Mouse (Mus musculus): Measurements from ENCODE around the gene Ripply2. TPM values are rescaled to one million over a fixed set of nuclear protein-coding genes. Genes with fewer than 3 reads are reported as not detected.

The Ripply2 gene
- polyA plus RNA-seq, 1 experiment = 3.1 TPM

DNA sequence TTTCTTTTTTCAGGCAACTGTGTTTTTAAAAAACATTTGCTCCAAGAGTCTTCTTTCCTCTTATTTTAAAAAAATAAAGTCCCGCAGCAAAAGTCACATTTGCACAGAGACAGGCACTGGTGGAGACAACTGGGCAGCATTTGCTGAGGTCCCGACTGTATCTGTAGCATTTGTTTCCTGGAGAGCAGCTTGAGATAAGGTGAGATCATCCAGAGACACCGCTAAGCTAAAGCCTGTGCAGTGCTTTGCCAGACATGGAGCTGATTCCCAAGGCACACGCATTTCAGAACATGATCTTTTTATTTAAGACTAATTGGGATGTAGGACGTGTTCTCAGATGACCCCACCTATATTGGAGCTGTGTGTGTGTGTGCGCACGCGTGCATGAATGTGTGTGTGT lies 23.6 kb upstream of the Ripply2 start:
- TF ChIP-seq CTCF (IDR thresholded peaks at IDR 0.05; ENCODE audit: borderline replicate concordance, extremely low read depth, insufficient read depth, insufficient read length) = no peak
- TF ChIP-seq POLR2A (IDR thresholded peaks at IDR 0.05; ENCODE audit: borderline replicate concordance, extremely low read depth, insufficient read depth, insufficient read length, poor library complexity, severe bottlenecking) = no peak
- DNase-seq (ENCODE audit: low read depth) = no peak

DNA sequence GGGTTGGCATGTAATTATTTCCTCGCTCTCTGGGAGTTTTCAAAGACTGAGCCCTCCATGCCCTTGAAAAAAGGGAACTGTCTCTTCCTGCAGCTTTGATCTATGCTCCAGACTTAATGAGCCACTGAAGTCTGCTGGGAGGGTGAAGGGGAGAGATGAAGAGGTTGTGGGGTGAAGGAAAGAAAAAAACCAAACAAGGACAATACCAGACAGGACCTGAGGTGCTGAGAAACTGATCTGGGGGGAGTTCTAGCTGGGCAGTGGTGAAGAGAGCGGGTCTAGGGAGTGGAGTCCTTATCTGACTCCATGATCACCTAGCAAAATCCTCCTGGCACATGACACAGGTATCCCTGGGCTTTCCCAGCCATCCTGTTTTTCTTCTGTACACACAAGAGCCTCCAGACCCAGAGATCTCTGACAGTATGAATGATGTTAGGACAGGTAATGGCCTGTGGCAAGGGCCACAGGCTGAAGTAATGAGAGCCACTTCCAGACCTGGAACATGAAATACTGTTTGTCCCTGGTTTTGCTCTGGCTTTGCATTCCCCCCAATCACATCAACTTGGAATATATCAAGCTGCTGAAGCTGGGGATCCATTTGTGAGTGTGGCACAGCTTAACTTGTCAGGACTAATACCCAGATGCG lies 18.2 kb upstream of the Ripply2 start:
- no peak for DNase-seq (ENCODE audit: low read depth)

DNA sequence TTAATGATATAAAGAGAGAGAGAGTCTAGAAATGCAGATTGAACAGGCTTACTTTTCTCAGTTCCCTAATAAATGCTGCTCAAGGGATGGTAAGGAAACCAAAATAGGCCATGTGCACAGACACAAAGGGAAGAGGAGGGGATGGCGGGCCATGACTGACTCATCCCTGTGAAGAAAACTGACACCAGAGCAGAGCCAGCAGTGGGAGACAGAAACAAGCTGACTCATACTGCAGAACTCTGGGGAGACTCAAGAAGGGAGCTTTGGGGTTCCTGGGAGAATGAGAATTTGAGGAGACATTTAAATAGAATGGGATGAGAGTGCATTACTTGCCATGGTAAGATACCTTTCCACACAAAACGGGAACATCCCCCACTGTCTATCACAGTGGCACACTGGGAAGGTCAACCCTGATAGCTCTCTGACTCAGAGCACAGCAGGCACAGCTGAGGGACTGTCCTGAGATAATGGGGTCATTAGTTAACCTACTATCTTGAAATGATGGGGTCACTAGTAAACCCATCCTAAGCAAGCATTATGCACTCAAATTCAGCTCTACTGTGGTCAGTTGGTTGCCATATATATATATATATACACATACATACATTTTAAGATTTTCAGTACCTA lies 15.3 kb upstream of the Ripply2 start:
- DNase-seq (ENCODE audit: low read depth) = no peak
- no peak for TF ChIP-seq CTCF (IDR thresholded peaks at IDR 0.05; ENCODE audit: borderline replicate concordance, extremely low read depth, insufficient read depth, insufficient read length)
- no peak for TF ChIP-seq POLR2A (IDR thresholded peaks at IDR 0.05; ENCODE audit: borderline replicate concordance, extremely low read depth, insufficient read depth, insufficient read length, poor library complexity, severe bottlenecking)

More for the DNA sequence above, 18.2 kb upstream of the Ripply2 start:
- no peak for TF ChIP-seq CTCF (IDR thresholded peaks at IDR 0.05; ENCODE audit: borderline replicate concordance, extremely low read depth, insufficient read depth, insufficient read length)

DNA sequence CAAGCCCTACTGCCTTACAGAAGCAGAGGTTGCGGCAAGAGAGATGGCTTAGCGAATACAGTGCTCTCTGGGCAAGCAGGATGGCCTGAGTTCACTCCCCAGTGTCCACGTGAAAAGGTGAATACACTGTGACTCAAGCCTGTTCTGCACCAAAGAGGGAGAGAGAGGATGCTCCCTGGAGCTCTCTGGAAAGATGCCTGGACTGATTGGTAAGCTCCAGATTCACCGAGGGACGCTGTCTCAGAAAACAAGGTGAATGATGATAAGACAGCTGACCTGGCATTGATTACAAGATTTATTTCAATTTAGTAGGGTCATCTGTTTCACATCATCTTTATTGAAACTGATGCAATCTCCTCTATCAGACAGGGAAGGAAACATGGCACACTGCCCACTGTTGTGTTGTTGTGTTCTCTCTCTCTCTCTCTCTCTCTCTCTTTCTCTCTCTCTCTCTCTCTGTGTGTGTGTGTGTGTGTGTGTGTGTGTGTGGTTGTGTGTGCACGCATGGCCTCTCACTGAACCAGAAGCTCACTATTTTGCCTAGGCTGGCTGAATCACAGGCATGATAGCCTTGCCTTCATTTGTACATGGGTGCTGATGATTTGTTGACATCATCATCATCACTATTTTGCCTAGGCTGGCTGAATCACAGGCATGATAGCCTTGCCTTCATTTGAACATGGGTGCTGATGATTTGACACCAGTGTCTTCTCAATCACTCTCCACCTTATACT lies 10.5 kb upstream of the Ripply2 start:
- DNase-seq (ENCODE audit: low read depth) = no peak
- TF ChIP-seq POLR2A (IDR thresholded peaks at IDR 0.05; ENCODE audit: borderline replicate concordance, extremely low read depth, insufficient read depth, insufficient read length, poor library complexity, severe bottlenecking) (no peak), CTCF (IDR thresholded peaks at IDR 0.05; ENCODE audit: borderline replicate concordance, extremely low read depth, insufficient read depth, insufficient read length) (no peak)

DNA sequence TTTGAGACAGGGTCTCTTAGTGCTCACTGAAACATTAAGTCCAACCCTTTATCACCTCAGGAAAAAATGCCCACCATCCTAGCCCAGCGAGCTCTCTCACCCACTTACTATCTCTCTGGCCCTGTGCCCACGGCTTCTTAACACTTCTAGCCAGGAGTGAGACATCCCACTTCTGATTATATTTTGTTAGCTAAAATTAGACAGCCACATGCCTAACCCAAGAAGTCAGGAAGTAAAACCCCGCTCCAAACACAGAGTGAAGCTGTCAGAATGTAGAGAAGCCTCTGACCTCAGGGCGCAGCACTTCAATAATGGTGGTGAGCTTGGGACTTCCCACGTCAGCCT lies 9.9 kb upstream of the Ripply2 start:
- DNase-seq (ENCODE audit: low read depth) = no peak
- TF ChIP-seq CTCF (IDR thresholded peaks at IDR 0.05; ENCODE audit: borderline replicate concordance, extremely low read depth, insufficient read depth, insufficient read length) (no peak), POLR2A (IDR thresholded peaks at IDR 0.05; ENCODE audit: borderline replicate concordance, extremely low read depth, insufficient read depth, insufficient read length, poor library complexity, severe bottlenecking) (no peak)

DNA sequence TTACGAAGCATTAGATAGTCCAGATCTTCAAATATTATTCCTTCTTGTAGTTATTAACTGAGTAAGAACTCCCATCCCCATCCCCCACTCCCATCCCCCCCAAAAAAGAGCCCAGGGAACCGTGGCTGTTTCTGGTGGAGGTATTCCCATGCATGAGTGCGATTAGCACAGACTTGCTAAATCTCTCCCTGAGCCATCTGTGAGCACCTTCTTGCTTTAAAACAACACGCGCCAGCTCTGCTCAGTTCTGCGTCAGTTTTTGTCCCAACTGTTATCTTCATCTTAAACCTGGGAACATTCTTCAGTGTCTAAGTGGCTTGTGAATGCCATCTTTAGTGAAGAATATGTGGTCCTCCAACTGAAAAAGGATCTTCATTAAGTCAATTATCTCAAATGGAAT lies 6.8 kb upstream of the Ripply2 start:
- TF ChIP-seq CTCF (IDR thresholded peaks at IDR 0.05; ENCODE audit: borderline replicate concordance, extremely low read depth, insufficient read depth, insufficient read length) = no peak

DNA sequence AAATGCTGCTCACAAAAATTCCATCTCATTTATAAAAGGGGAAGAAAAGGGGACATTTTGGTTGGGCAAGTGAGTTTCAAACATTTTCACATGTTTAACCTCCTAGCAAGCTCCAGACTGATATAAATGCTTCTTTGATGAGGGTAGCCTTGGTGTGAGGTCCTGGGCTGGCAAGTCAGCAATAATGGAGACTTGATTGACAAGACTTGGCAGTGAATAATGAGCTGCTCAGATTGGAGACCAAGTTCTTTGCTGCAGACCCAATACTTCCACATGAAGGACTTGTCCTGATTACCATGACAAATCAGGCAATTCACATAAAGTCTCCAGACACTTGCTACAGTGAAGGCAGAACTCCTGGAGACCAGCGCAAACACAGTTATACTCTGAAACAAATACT lies 6.4 kb upstream of the Ripply2 start:
- DNase-seq (ENCODE audit: low read depth) = peak; percentile 78
- no peak for TF ChIP-seq POLR2A (IDR thresholded peaks at IDR 0.05; ENCODE audit: borderline replicate concordance, extremely low read depth, insufficient read depth, insufficient read length, poor library complexity, severe bottlenecking)
- no peak for TF ChIP-seq CTCF (IDR thresholded peaks at IDR 0.05; ENCODE audit: borderline replicate concordance, extremely low read depth, insufficient read depth, insufficient read length)

More for the DNA sequence above, 6.8 kb upstream of the Ripply2 start:
- DNase-seq (ENCODE audit: low read depth) = peak; percentile 48

DNA sequence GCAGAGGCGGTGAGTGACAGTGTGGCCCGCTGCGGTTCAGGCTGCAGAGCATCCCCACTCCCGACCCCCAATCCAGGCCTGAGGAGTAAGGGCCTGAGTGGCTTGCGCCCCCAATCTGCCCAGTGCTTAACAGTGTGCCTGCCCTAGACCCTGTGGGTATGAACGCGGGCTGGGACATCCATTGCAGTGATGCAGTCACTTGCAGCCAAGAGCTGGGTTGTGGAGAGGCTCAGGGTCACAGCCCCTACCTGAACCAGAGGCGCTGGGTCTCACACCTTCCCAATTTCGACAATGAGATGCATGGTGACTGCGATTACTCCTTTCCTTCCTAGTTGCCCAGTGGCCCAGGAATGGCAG lies 579 bp downstream of the Ripply2 start:
- TF ChIP-seq POLR2A (IDR thresholded peaks at IDR 0.05; ENCODE audit: borderline replicate concordance, extremely low read depth, insufficient read depth, insufficient read length, poor library complexity, severe bottlenecking) (no peak), CTCF (IDR thresholded peaks at IDR 0.05; ENCODE audit: borderline replicate concordance, extremely low read depth, insufficient read depth, insufficient read length) (no peak)
- no peak for DNase-seq (ENCODE audit: low read depth)

DNA sequence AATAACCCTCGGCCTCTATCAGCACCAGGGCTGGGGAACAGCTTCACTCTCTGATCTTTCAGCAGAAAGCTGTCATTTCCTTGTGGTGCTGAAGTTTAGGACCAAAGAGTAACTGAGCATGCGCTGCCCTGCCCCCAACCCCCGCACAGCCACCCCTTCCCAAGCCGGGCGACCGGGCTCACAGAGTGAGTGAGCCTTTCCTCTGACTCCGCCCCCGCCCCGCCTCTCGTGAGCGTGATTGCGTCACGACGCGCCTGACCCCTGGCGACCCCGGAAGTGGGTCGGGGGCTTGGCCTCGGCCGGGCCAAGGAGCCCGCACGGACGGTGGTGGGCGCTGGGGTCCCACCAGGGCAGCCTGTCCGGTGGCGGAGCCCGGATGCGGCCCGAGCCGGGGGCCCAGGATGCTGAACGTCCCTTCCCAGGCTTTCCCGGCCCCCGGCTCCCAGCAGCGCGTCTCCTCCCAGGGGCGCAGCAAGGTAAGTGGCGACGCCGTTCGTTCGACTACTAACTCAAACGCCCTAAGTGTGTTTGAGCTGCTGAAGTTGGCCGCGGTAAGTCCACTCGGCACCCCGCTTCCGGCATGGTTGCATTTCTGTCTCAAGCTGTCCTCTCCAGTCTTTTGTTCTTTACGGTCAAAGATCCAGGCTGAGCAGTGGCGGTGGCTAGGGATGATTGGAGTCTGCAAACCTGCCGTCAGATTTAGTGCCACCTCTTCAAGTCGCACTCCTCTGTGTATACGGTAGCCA lies 6.6 kb downstream of the Ripply2 start, which contains the start of gene Cyb5r4:
Gene Cyb5r4 (plus strand): TSS at position 237 of the 746 bp plus-strand sequence.
- TF ChIP-seq POLR2A (IDR thresholded peaks at IDR 0.05; ENCODE audit: borderline replicate concordance, extremely low read depth, insufficient read depth, insufficient read length, poor library complexity, severe bottlenecking) = peak; percentile 93
- TF ChIP-seq CTCF (IDR thresholded peaks at IDR 0.05; ENCODE audit: borderline replicate concordance, extremely low read depth, insufficient read depth, insufficient read length) = no peak
- DNase-seq (ENCODE audit: low read depth) = peak; percentile 98

DNA sequence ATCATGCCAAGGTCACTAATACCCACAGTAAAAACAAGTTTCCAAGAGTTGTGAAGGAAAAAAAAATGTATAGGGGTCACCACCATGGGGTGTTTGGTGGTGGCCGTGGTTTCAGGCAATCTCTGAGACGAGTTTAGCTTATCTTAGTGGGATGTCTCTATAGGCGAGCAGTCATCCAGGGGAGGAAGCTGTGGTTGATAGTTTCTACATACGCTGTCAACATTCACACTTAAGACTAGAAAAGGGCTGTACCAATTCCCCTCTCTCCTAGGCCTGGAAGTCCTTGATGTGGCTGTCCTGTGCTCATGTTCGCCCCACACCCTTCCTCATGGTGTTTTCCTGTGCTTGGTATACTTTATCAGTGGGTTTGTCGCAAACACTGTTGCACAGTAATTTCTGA lies 10.4 kb downstream of the Ripply2 start:
- TF ChIP-seq CTCF (IDR thresholded peaks at IDR 0.05; ENCODE audit: borderline replicate concordance, extremely low read depth, insufficient read depth, insufficient read length) (no peak), POLR2A (IDR thresholded peaks at IDR 0.05; ENCODE audit: borderline replicate concordance, extremely low read depth, insufficient read depth, insufficient read length, poor library complexity, severe bottlenecking) (no peak)
- no peak for DNase-seq (ENCODE audit: low read depth)

DNA sequence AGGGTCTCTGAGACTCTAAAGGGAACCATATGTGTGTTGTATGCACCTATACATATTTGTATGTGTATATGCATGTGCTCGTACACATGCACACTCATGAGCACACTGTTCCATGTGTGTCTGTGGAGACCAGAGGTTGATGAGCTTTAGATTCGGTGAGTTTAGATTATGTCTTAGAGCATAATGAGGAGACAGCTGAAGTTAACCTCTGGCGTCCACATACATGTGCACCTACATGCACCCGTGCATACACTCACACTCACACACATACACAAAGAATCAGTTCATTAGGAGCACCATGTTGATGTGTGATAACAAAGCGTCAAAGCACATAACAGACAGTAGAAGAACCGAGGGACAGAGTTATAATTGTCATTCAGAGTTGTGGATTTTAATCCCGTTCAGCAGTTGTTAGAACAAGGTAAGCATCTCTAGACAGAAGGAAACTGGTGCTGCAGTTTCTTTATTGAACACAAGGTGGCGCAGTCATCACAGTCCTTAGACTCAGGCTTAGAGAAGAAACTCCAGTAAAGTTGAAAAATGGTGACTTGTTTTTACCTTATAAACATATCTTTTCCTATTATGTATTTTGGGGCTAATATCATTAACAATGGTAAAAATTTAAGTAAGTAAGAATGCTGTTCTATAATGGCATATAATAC lies 12.2 kb downstream of the Ripply2 start:
- no peak for TF ChIP-seq POLR2A (IDR thresholded peaks at IDR 0.05; ENCODE audit: borderline replicate concordance, extremely low read depth, insufficient read depth, insufficient read length, poor library complexity, severe bottlenecking)
- peak; percentile 80 for TF ChIP-seq CTCF (IDR thresholded peaks at IDR 0.05; ENCODE audit: borderline replicate concordance, extremely low read depth, insufficient read depth, insufficient read length)
- peak; percentile 84 for DNase-seq (ENCODE audit: low read depth)
